Mouse (Mus musculus): Measurements from ENCODE around the gene Insm1. TPM values are rescaled to one million over a fixed set of nuclear protein-coding genes. Genes with fewer than 3 reads are reported as not detected.

Gene Insm1
- total RNA-seq, 2 experiments from 2014 or later, result 5.6 to 7.0 TPM

DNA sequence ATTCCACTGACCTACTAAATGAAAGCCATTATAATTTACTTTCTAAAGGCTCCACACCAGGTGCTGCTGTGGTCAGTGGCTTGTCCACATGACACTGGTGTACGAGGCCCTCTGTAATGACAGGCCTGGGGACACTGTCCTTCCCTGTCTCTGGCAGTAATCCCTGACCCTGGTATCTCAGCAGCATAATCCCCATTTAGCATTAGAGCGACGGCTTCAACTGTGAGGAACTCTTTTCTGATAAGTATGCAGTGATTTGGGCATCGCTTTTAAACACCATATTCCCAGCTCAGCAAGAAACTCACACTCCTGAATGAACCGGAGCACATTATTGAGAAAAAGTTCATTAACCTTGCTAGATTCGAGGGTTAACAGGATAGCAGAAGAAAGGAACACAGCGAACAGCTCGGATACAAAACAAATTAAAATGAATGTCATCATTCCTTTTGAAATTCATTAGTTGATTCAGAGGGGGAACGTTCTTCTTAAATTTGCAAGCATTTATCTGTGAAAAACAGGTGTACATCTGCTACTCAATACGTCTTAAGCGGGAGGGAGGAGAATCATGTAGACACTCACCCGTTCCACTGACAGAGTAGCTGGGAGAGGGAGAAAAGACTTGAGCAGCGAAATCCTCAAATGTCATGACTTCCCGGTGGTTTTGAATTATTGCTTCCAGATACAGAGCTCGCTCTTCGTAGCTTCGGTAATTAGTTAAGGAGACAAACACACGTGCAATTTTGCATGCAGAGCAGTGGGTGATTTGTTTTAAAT, 38.3 kb downstream of the Insm1 start:
- no peak for DNase-seq (ENCODE audit: low spot score in 2 of 2)

DNA sequence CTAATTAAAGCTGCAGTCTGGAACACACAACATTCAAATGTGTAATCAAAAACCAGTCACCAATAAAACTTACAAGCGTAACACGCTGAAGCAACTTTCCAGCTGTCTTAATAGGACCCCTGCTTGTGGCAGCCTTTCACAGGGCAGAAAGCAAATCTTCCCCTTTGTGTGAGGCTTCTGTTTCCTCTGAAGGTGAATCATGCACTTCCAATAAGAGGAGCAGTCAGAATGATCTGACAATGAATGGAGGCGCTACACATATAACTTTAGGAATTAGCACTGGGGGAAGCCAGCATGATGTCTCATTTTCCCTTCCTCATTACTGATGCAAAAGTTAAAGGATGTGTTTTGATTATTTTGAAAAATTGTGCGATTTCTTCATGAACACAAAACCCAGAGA, 39.4 kb downstream of the Insm1 start:
- DNase-seq (ENCODE audit: low spot score in 2 of 2), result no peak

DNA sequence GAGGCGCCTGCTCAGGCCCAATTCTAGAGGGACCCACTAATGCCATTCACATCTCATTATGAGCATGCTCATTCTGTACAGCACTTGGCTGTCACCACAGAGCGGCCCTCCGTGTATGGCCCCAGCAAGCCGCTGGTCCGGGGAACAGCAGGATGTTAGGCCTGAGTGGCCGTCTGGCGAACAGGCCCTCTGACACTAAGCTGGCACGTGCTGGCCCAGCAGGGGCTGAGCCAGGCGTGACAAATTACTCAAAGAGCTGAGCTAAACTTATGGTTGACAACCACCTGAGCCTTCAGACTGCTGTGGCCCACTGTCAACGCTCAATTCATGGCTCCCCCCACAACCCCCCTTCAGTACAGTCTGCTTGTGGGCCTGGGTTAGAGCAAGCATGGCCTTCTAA, 40.5 kb downstream of the Insm1 start:
- no peak for DNase-seq (ENCODE audit: low spot score in 2 of 2)

GRCm38 (mm10) chr2:146262966-146263365, 41.2 kb downstream of the Insm1 start:
- DNase-seq (ENCODE audit: low spot score in 2 of 2), result no peak

GRCm38 (mm10) chr2:146265045-146265444, 43.3 kb downstream of the Insm1 start:
- DNase-seq (ENCODE audit: low spot score in 2 of 2), result no peak

DNA sequence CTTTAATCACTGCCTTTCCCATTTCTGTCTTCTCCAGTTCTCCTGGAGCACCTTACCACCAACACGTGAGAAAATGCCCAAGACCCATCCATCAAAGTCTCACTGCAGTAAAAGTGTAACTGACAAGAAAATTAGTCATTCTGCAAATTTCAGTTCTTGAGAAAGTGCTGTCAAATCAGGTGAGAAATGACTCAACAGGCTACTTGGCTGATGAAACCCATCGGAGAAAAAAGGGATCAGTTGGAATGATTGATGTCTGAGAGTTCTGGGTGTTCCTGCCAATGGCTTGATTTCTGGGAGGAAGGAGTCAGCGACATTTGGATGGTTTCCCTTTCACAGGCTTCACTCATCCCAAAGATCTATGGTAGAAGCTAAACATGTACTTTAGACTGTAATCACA, 44.8 kb downstream of the Insm1 start:
- no peak for DNase-seq (ENCODE audit: low spot score in 2 of 2)
